Mouse (Mus musculus): ENCODE data around the gene Spon1. TPM values are rescaled to one million over a fixed set of nuclear protein-coding genes. Genes with fewer than 3 reads are reported as not detected.

The Spon1 gene
- polyA plus RNA-seq, 1 experiment from 2014 or later, result 3.2 TPM

GRCm38 (mm10) chr7:113772135-113772534, 6.3 kb downstream of the Spon1 start:
- TF ChIP-seq CTCF (IDR thresholded peaks at IDR 0.05; ENCODE audit: low read depth), result peak; percentile 45
- no peak overlapping the region for H3K27ac ChIP-seq (ENCODE audit: low read depth, low read length)
- no peak overlapping the region for H3K9ac ChIP-seq (ENCODE audit: low read depth, low read length)
- no peaks in the 10 kb centered on the region for H3K36me3 ChIP-seq (ENCODE audit: control insufficient read depth, insufficient read depth)
- H3K4me3 ChIP-seq (ENCODE audit: low read depth, low read length), result no peak overlapping the region
- no peak for ATAC-seq
- no peak overlapping the region for H3K4me2 ChIP-seq (replicated peaks; ENCODE audit: low read depth)
- 93% methylated on average over 2 of the region's 2 CpGs for WGBS
- H3K27me3 ChIP-seq (replicated peaks; ENCODE audit: control insufficient read depth, insufficient read depth, low read length), result peaks cover 2% of the 10 kb centered on the region
- H3K9me3 ChIP-seq (ENCODE audit: control insufficient read depth), result no peaks in the 10 kb centered on the region
- H3K4me1 ChIP-seq (replicated peaks; ENCODE audit: control insufficient read depth, insufficient read depth, low read length), result no peaks in the 10 kb centered on the region

GRCm38 (mm10) chr7:113773436-113773835, 7.6 kb downstream of the Spon1 start:
- no peak overlapping the region for H3K4me3 ChIP-seq (ENCODE audit: low read depth, low read length)
- H3K4me2 ChIP-seq (replicated peaks; ENCODE audit: low read depth), result 0 out of 2 replicates have a peak overlapping the region, but pooled peaks have one; percentile 43
- WGBS, result 43% methylated on average over 8 of the region's 8 CpGs
- no peak for TF ChIP-seq CTCF (IDR thresholded peaks at IDR 0.05; ENCODE audit: low read depth)
- no peaks in the 10 kb centered on the region for H3K36me3 ChIP-seq (ENCODE audit: control insufficient read depth, insufficient read depth)
- H3K27ac ChIP-seq (ENCODE audit: low read depth, low read length), result no peak overlapping the region
- ATAC-seq, result peak; percentile 47; the same call in 1 of the 2 replicates
- no peaks in the 10 kb centered on the region for H3K4me1 ChIP-seq (replicated peaks; ENCODE audit: control insufficient read depth, insufficient read depth, low read length)
- H3K9me3 ChIP-seq (ENCODE audit: control insufficient read depth), result no peaks in the 10 kb centered on the region
- no peaks in the 10 kb centered on the region for H3K27me3 ChIP-seq (replicated peaks; ENCODE audit: control insufficient read depth, insufficient read depth, low read length)
- no peak overlapping the region for H3K9ac ChIP-seq (ENCODE audit: low read depth, low read length)

GRCm38 (mm10) chr7:113774039-113774438, 8.2 kb downstream of the Spon1 start:
- H3K4me1 ChIP-seq (replicated peaks; ENCODE audit: control insufficient read depth, insufficient read depth, low read length), result no peaks in the 10 kb centered on the region
- ATAC-seq, result peak; percentile 74

GRCm38 (mm10) chr7:113774906-113775305, 9.1 kb downstream of the Spon1 start:
- no peak for ATAC-seq
- Histone ChIP-seq H3K4me3 (ENCODE audit: low read depth, low read length) (no peak overlapping the region), H3K9ac (ENCODE audit: low read depth, low read length) (no peak overlapping the region), H3K9me3 (ENCODE audit: control insufficient read depth) (no peaks in the 10 kb centered on the region), H3K27ac (ENCODE audit: low read depth, low read length) (no peak overlapping the region), H3K36me3 (ENCODE audit: control insufficient read depth, insufficient read depth) (no peaks in the 10 kb centered on the region), H3K4me2 (replicated peaks; ENCODE audit: low read depth) (no peak overlapping the region), H3K4me1 (replicated peaks; ENCODE audit: control insufficient read depth, insufficient read depth, low read length) (no peaks in the 10 kb centered on the region), H3K27me3 (replicated peaks; ENCODE audit: control insufficient read depth, insufficient read depth, low read length) (no peaks in the 10 kb centered on the region)
- 63% methylated on average over 3 of the region's 3 CpGs for WGBS
- TF ChIP-seq CTCF (IDR thresholded peaks at IDR 0.05; ENCODE audit: low read depth), result no peak

More at GRCm38 (mm10) chr7:113774039-113774438, 8.2 kb downstream of the Spon1 start:
- Histone ChIP-seq H3K9me3 (ENCODE audit: control insufficient read depth) (no peaks in the 10 kb centered on the region), H3K4me2 (replicated peaks; ENCODE audit: low read depth) (peak overlapping the region; percentile 43), H3K27ac (ENCODE audit: low read depth, low read length) (no peak overlapping the region), H3K36me3 (ENCODE audit: control insufficient read depth, insufficient read depth) (no peaks in the 10 kb centered on the region), H3K9ac (ENCODE audit: low read depth, low read length) (no peak overlapping the region), H3K27me3 (replicated peaks; ENCODE audit: control insufficient read depth, insufficient read depth, low read length) (no peaks in the 10 kb centered on the region), H3K4me3 (ENCODE audit: low read depth, low read length) (no peak overlapping the region)
- WGBS, result 10% methylated on average over 7 of the region's 7 CpGs
- peak; percentile 93 for TF ChIP-seq CTCF (IDR thresholded peaks at IDR 0.05; ENCODE audit: low read depth)

GRCm38 (mm10) chr7:113778546-113778945, 12.7 kb downstream of the Spon1 start:
- H3K9ac ChIP-seq (ENCODE audit: low read depth, low read length), result no peak overlapping the region
- H3K4me1 ChIP-seq (replicated peaks; ENCODE audit: control insufficient read depth, insufficient read depth, low read length), result no peaks in the 10 kb centered on the region
- no peak overlapping the region for H3K4me3 ChIP-seq (ENCODE audit: low read depth, low read length)
- H3K27ac ChIP-seq (ENCODE audit: low read depth, low read length), result no peak overlapping the region; the same call in 1 of the 2 replicates
- no peaks in the 10 kb centered on the region for H3K9me3 ChIP-seq (ENCODE audit: control insufficient read depth)
- ATAC-seq, result no peak
- H3K36me3 ChIP-seq (ENCODE audit: control insufficient read depth, insufficient read depth), result no peaks in the 10 kb centered on the region
- WGBS, result 92% methylated on average over 6 of the region's 6 CpGs
- no peak overlapping the region for H3K4me2 ChIP-seq (replicated peaks; ENCODE audit: low read depth)
- H3K27me3 ChIP-seq (replicated peaks; ENCODE audit: control insufficient read depth, insufficient read depth, low read length), result no peaks in the 10 kb centered on the region
- no peak for TF ChIP-seq CTCF (IDR thresholded peaks at IDR 0.05; ENCODE audit: low read depth)

- no peak overlapping the region for H3K4me3 ChIP-seq (ENCODE audit: low read depth, low read length)
- ATAC-seq, result no peak
- H3K9ac ChIP-seq (ENCODE audit: low read depth, low read length), result no peak overlapping the region
- no peaks in the 10 kb centered on the region for H3K27me3 ChIP-seq (replicated peaks; ENCODE audit: control insufficient read depth, insufficient read depth, low read length)
- H3K4me1 ChIP-seq (replicated peaks; ENCODE audit: control insufficient read depth, insufficient read depth, low read length), result no peaks in the 10 kb centered on the region
- no peaks in the 10 kb centered on the region for H3K36me3 ChIP-seq (ENCODE audit: control insufficient read depth, insufficient read depth)
- TF ChIP-seq CTCF (IDR thresholded peaks at IDR 0.05; ENCODE audit: low read depth), result no peak
- WGBS, result 86% methylated on average over 5 of the region's 5 CpGs
- H3K27ac ChIP-seq (ENCODE audit: low read depth, low read length), result no peak overlapping the region
- H3K4me2 ChIP-seq (replicated peaks; ENCODE audit: low read depth), result no peak overlapping the region
- H3K9me3 ChIP-seq (ENCODE audit: control insufficient read depth), result no peaks in the 10 kb centered on the region
Observed at GRCm38 (mm10) chr7:113780286-113780685, 14.5 kb downstream of the Spon1 start.

GRCm38 (mm10) chr7:113791991-113792390, 26.2 kb downstream of the Spon1 start:
- H3K27me3 ChIP-seq (replicated peaks; ENCODE audit: control insufficient read depth, insufficient read depth, low read length), result no peaks in the 10 kb centered on the region
- 55% methylated on average over 5 of the region's 5 CpGs for WGBS
- TF ChIP-seq CTCF (IDR thresholded peaks at IDR 0.05; ENCODE audit: low read depth), result no peak

More at GRCm38 (mm10) chr7:113791991-113792390, 26.2 kb downstream of the Spon1 start:
- no peak for ATAC-seq
- H3K4me1 ChIP-seq (replicated peaks; ENCODE audit: control insufficient read depth, insufficient read depth, low read length), result no peaks in the 10 kb centered on the region
- no peaks in the 10 kb centered on the region for H3K9me3 ChIP-seq (ENCODE audit: control insufficient read depth)
- H3K4me2 ChIP-seq (replicated peaks; ENCODE audit: low read depth), result no peak overlapping the region
- no peak overlapping the region for H3K4me3 ChIP-seq (ENCODE audit: low read depth, low read length)
- no peak overlapping the region for H3K9ac ChIP-seq (ENCODE audit: low read depth, low read length)
- H3K36me3 ChIP-seq (ENCODE audit: control insufficient read depth, insufficient read depth), result no peaks in the 10 kb centered on the region
- no peak overlapping the region for H3K27ac ChIP-seq (ENCODE audit: low read depth, low read length)

Measured in intestine, postnatal 0 days (tissue).